Mouse (Mus musculus): ENCODE results near the gene Vmn2r107. TPM values are rescaled to one million over a fixed set of nuclear protein-coding genes. Genes with fewer than 3 reads are reported as not detected.

The Vmn2r107 gene
- not detected in 2 replicates for polyA plus RNA-seq (2012; rRNA removed)

DNA sequence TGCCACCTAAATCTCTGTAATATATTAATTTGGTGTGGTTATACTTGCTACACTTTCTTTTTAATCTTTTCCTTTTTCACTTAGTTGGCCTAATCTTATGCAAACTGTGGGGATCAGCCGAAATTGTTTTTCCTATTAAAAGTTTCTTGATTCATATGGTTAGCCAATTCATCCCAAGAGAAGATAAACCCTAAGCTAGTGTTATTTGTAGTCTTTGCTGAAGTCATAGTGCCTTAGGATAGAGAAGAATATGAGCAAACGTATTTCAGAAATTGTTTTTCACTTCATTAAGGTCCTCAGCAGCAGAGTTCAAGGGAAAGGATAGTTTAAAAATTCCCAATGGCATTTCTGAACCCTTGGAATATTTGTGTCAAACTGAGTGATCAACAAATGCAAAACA, at the start of gene Vmn2r107:
Vmn2r107 (plus strand) TSS at position 301 of the 400 bp plus-strand sequence.

DNA sequence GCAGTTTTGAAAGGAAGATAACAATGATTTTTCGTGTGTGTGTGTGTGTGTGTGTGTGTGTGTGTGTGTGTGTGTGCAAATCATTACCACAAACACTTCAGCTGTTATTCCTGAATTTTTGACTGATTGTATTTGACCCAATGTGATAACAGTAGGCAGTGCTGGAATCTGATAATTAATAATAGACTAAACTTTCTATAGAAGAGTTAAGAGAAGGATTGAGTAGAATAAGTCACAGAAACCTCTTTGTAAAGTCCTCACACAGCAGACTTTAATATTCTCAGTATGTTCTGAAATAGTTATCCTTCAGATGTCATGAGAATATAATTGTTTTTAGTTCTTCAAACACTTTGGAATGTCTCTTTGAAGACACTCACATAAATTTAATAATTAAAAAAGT, 68.8 kb downstream of the Vmn2r107 start, which contains the start of gene Vmn1r224:
Vmn1r224 (plus strand) TSS at position 301 of the 400 bp plus-strand sequence.

Other genes with a start within 250 kb of the Vmn2r107 start
- gene Fpr-rs7, start 231.0 kb upstream of the Vmn2r107 start, polyA plus RNA-seq (2012; rRNA removed) = not detected in 2 replicates
- gene Fpr-rs6, start 162.1 kb upstream of the Vmn2r107 start, polyA plus RNA-seq (2012; rRNA removed) = not detected in 2 replicates
- gene Vmn2r105, start 110.2 kb upstream of the Vmn2r107 start, polyA plus RNA-seq (2012; rRNA removed) = not detected in 2 replicates
- gene Vmn2r106, start 59.7 kb upstream of the Vmn2r107 start, polyA plus RNA-seq (2012; rRNA removed) = not detected in 2 replicates
- gene Vmn1r224, start 68.9 kb downstream of the Vmn2r107 start, polyA plus RNA-seq (2012; rRNA removed) = not detected in 2 replicates
- gene Vmn2r108, start 136.1 kb downstream of the Vmn2r107 start, polyA plus RNA-seq (2012; rRNA removed) = not detected in 2 replicates
- not detected in 2 replicates for gene Vmn1r225, start 152.9 kb downstream of the Vmn2r107 start, polyA plus RNA-seq (2012; rRNA removed)
- not detected in 2 replicates for gene Vmn2r109, start 219.5 kb downstream of the Vmn2r107 start, polyA plus RNA-seq (2012; rRNA removed)